Mouse (Mus musculus): ENCODE measurements around the gene Rfng.
"Not testable (repeated sequence)": the region's sequence is repeated elsewhere in the genome, so short reads cannot be mapped to it uniquely, and the experiment has no call there.

Rfng gene

GRCm38 (mm10) chr11:120773463-120774190, 10.4 kb downstream of the Rfng start:
- no peak for DNase-seq (ENCODE audit: low read depth, low spot score)

- no peak for DNase-seq (ENCODE audit: low read depth, low spot score)
Observed at GRCm38 (mm10) chr11:120772749-120773148, 11.3 kb downstream of the Rfng start.

- no peak for DNase-seq (ENCODE audit: low read depth, low spot score)
Observed at GRCm38 (mm10) chr11:120768206-120768605, 15.8 kb downstream of the Rfng start.

GRCm38 (mm10) chr11:120767023-120767422, 17.0 kb downstream of the Rfng start:
- DNase-seq (ENCODE audit: low read depth, low spot score), result not testable (repeated sequence)

- DNase-seq (ENCODE audit: low read depth, low spot score), result not testable (repeated sequence)
Observed at GRCm38 (mm10) chr11:120763121-120763999, 20.6 kb downstream of the Rfng start.

GRCm38 (mm10) chr11:120762672-120763041, 21.4 kb downstream of the Rfng start, which contains the start of gene Hmga1b:
Hmga1b (plus strand) TSS chr11:120762794.
- DNase-seq (ENCODE audit: low read depth, low spot score), result not testable (repeated sequence)

GRCm38 (mm10) chr11:120761811-120762671, 22.0 kb downstream of the Rfng start:
- no peak for DNase-seq (ENCODE audit: low read depth, low spot score)

- no peak for DNase-seq (ENCODE audit: low read depth, low spot score)
Observed at GRCm38 (mm10) chr11:120760236-120760635, 23.8 kb downstream of the Rfng start.

GRCm38 (mm10) chr11:120751606-120752005, 32.4 kb downstream of the Rfng start:
- DNase-seq (ENCODE audit: low read depth, low spot score), result no peak

- no peak for DNase-seq (ENCODE audit: low read depth, low spot score)
Observed at GRCm38 (mm10) chr11:120749430-120749829, 34.6 kb downstream of the Rfng start.

GRCm38 (mm10) chr11:120747974-120748373, 36.0 kb downstream of the Rfng start:
- no peak for DNase-seq (ENCODE audit: low read depth, low spot score)

- no peak for DNase-seq (ENCODE audit: low read depth, low spot score)
Observed at GRCm38 (mm10) chr11:120744121-120744701, 39.8 kb downstream of the Rfng start.

GRCm38 (mm10) chr11:120740981-120741380, 43.0 kb downstream of the Rfng start:
- DNase-seq (ENCODE audit: low read depth, low spot score), result no peak

GRCm38 (mm10) chr11:120736424-120736823, 47.6 kb downstream of the Rfng start:
- no peak for DNase-seq (ENCODE audit: low read depth, low spot score)

- no peak for DNase-seq (ENCODE audit: low read depth, low spot score)
Observed at GRCm38 (mm10) chr11:120733521-120733920, 50.5 kb downstream of the Rfng start.

- no peak for DNase-seq (ENCODE audit: low read depth, low spot score)
Observed at GRCm38 (mm10) chr11:120731858-120732680, 51.9 kb downstream of the Rfng start, which contains the start of gene Cbr2. Cbr2 (minus strand) TSS chr11:120732114.

- no peak for DNase-seq (ENCODE audit: low read depth, low spot score)
Observed at GRCm38 (mm10) chr11:120731395-120731794, 52.6 kb downstream of the Rfng start.

Measured in telencephalon, adult 2 months (tissue).